Mouse (Mus musculus) lung, postnatal 0 days (tissue): ENCODE measurements around the gene Gm11236.
"Not testable (repeated sequence)": the region's sequence is repeated elsewhere in the genome, so short reads cannot be mapped to it uniquely, and the experiment has no call there.

Experiments
- CTCF ChIP-seq: IDR thresholded peaks from 2 replicates; pipeline ENCODE4 v1.5.1; 2016; ENCODE audit warnings: antibody characterized with exemption, mild to moderate bottlenecking
- EP300 ChIP-seq: IDR thresholded peaks from 2 replicates; pipeline ENCODE4 v1.6.1; 2016; ENCODE audit warnings: antibody characterized with exemption, mild to moderate bottlenecking, control low read depth

DNA sequence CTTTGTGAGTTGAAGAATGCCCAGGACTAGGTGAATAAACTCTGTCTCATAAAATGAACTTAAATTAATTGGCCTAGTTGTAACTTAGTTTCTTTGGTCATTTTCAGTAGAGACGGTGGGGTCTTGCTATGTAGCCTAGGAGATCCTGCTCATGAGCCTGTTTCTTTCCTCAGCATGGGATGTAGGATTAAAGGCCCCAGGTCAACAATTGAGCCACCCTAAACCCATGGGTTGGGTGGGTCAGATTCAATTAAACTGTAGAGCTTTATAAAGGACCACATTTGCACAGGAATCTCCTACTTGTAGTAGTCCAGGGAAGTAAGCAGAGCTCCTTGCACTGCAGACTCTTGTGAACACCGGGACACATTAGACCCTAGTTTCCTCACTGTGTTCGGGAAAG is 30.3 kb upstream of the Gm11236 start, which contains the start of gene Gm11238:
- not testable (repeated sequence) for TF ChIP-seq EP300, CTCF
